Mouse (Mus musculus) liver, embryonic 14.5 days (tissue): ENCODE measurements around the gene Hspa12a.

ENCODE experiments used
- CTCF ChIP-seq: IDR thresholded peaks from 2 replicates; pipeline ENCODE4 v1.5.1; 2016; ENCODE audit warnings: antibody characterized with exemption, low read depth, control low read depth
- EP300 ChIP-seq: IDR thresholded peaks from 2 replicates; pipeline ENCODE4 v1.6.1; 2016; ENCODE audit warnings: antibody characterized with exemption, low read depth

DNA sequence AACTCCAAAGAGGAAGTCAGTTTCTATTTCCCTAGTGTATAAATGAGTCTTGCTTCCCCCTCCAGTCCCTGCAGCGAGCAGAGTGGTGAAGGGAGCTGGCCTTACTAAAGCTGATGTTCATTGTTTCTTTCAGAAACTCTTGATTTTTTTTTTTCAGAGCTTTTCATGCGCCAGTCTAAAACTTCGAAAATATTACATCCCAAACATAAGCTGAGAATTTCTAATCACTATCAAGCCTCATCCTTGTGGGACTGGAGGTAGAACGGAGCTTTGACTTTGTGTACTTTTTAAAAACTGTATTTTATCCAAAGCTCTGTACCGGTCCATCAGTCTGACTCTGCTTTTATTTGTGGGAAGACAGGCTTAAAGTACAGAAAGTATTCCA, 36.6 kb upstream of the Hspa12a start:
- TF ChIP-seq CTCF (no peak), EP300 (no peak)
